Mouse (Mus musculus) G1E (cell line): ENCODE data around the gene Plekhd1.

Experiments used
- CTCF ChIP-seq: IDR thresholded peaks from 2 replicates; pipeline ENCODE4 v1.5.1; 2012; ENCODE audit warnings: low read depth, low read length, inconsistent platforms, mixed read lengths
- GATA1 ChIP-seq: IDR thresholded peaks from 2 replicates; pipeline ENCODE4 v1.6.1; 2012; ENCODE audit warnings: borderline replicate concordance, low read length, inconsistent platforms, mixed read lengths
- POLR2AphosphoS5 ChIP-seq: IDR thresholded peaks from 2 replicates; pipeline ENCODE4 v1.6.1; 2012; ENCODE audit warnings: low read depth, low read length, inconsistent platforms; ENCODE audit not compliant: insufficient replicate concordance

GRCm38 (mm10) chr12:80663935-80664334 is 28.5 kb upstream of the Plekhd1 start:
- TF ChIP-seq GATA1 = no peak
- TF ChIP-seq CTCF = no peak
- no peak for TF ChIP-seq POLR2AphosphoS5
